Mouse (Mus musculus) testis, adult 2 months (tissue): ENCODE measurements around the gene Zfp146. TPM values are rescaled to one million over a fixed set of nuclear protein-coding genes. Genes with fewer than 3 reads are reported as not detected.
"Not testable (repeated sequence)": the region's sequence is repeated elsewhere in the genome, so short reads cannot be mapped to it uniquely, and the experiment has no call there.

Experiments used
- H3K27ac ChIP-seq: fragments of 200-500 bp; 2 replicates; pipeline ENCODE4 v1.5.1; 2012; ENCODE audit warnings: low read depth, low read length; ENCODE audit not compliant: control insufficient read depth, insufficient read depth
- H3K27me3 ChIP-seq: fragments of 200-500 bp; 2 replicates; pipeline ENCODE4 v1.6.1; 2012; ENCODE audit warnings: mild to moderate bottlenecking, low read length, moderate library complexity; ENCODE audit not compliant: control insufficient read depth, insufficient read depth
- H3K36me3 ChIP-seq: fragments of 200-500 bp; 2 replicates; pipeline ENCODE4 v1.6.1; 2012; ENCODE audit warnings: mild to moderate bottlenecking, low read length; ENCODE audit not compliant: control insufficient read depth, insufficient read depth
- H3K4me1 ChIP-seq: fragments of 200-500 bp; 2 replicates; pipeline ENCODE4 v1.6.1; 2012; ENCODE audit warnings: low read length; ENCODE audit not compliant: control insufficient read depth, insufficient read depth
- H3K4me3 ChIP-seq: fragments of 200-500 bp; 2 replicates; pipeline ENCODE4 v1.5.1; 2012; ENCODE audit warnings: low read depth, mild to moderate bottlenecking, low read length, moderate library complexity, mixed read lengths; ENCODE audit not compliant: control insufficient read depth
- CTCF ChIP-seq: fragments of 200-500 bp; IDR thresholded peaks from 2 replicates; pipeline ENCODE4 v1.5.1; 2012; ENCODE audit warnings: low read depth, mild to moderate bottlenecking, inconsistent platforms, low read length, moderate library complexity; ENCODE audit not compliant: control insufficient read depth, insufficient read depth, insufficient replicate concordance
- POLR2A ChIP-seq: fragments of 200-500 bp; IDR thresholded peaks from 2 replicates; pipeline ENCODE4 v1.6.1; 2012; ENCODE audit warnings: low read depth, mild to moderate bottlenecking, inconsistent platforms, low read length, moderate library complexity; ENCODE audit not compliant: control insufficient read depth
- polyA plus RNA-seq: library from polyadenylated mRNA; depleted of rRNA; stranded (reverse); fragments of >200 nt; gene quantifications from 2 replicates; pipeline ENCODE4 v1.2.3, GENCODE M21; 2012

Gene Zfp146
- polyA plus RNA-seq, 1 experiment: 6.4 TPM

- Histone ChIP-seq H3K27me3 (no peaks in the 10 kb centered on the region), H3K27ac (0 out of 2 replicates have a peak overlapping the region, but pooled peaks have one; percentile 66), H3K4me1 (peaks cover 8% of the 10 kb centered on the region), H3K4me3 (no peak overlapping the region), H3K36me3 (no peaks in the 10 kb centered on the region)
- TF ChIP-seq POLR2A: no peak
- peak; percentile 24; the same call in 1 of the 2 replicates for TF ChIP-seq CTCF
Measured at GRCm38 (mm10) chr7:30205383-30205782, 35.8 kb upstream of the Zfp146 start.

GRCm38 (mm10) chr7:30204380-30204779, 34.8 kb upstream of the Zfp146 start:
- no peaks in the 10 kb centered on the region for H3K27me3 ChIP-seq
- H3K4me3 ChIP-seq: no peak overlapping the region
- H3K27ac ChIP-seq: peak overlapping the region; percentile 30
- H3K36me3 ChIP-seq: no peaks in the 10 kb centered on the region
- peaks cover 18% of the 10 kb centered on the region for H3K4me1 ChIP-seq
- TF ChIP-seq POLR2A: no peak
- no peak for TF ChIP-seq CTCF

GRCm38 (mm10) chr7:30202895-30203690, 33.5 kb upstream of the Zfp146 start:
- H3K4me1 ChIP-seq: peaks cover 23% of the 10 kb centered on the region
- TF ChIP-seq POLR2A (no peak), CTCF (no peak)
- H3K27ac ChIP-seq: peak overlapping the region; percentile 73
- no peaks in the 10 kb centered on the region for H3K27me3 ChIP-seq
- no peaks in the 10 kb centered on the region for H3K36me3 ChIP-seq
- no peak overlapping the region for H3K4me3 ChIP-seq

- H3K4me3 ChIP-seq, H3K27ac ChIP-seq, H3K36me3 ChIP-seq, H3K27me3 ChIP-seq: not testable (repeated sequence)
- peaks cover 29% of the 10 kb centered on the region for H3K4me1 ChIP-seq
Measured at GRCm38 (mm10) chr7:30200661-30201060, 31.1 kb upstream of the Zfp146 start.

- no peaks in the 10 kb centered on the region for H3K27me3 ChIP-seq
Measured at GRCm38 (mm10) chr7:30200200-30200599, 30.6 kb upstream of the Zfp146 start.

GRCm38 (mm10) chr7:30199498-30200139, 30.1 kb upstream of the Zfp146 start:
- Histone ChIP-seq H3K4me1 (peaks cover 32% of the 10 kb centered on the region), H3K36me3 (no peaks in the 10 kb centered on the region), H3K4me3 (no peak overlapping the region; the same call in 1 of the 2 replicates), H3K27ac (peak overlapping the region; percentile 0), H3K27me3 (no peaks in the 10 kb centered on the region)
- TF ChIP-seq CTCF: no peak
- no peak for TF ChIP-seq POLR2A

More at GRCm38 (mm10) chr7:30200200-30200599, 30.6 kb upstream of the Zfp146 start:
- Histone ChIP-seq H3K4me3 (no peak overlapping the region), H3K36me3 (no peaks in the 10 kb centered on the region), H3K4me1 (peaks cover 29% of the 10 kb centered on the region), H3K27ac (peak overlapping the region; percentile 0)
- no peak for TF ChIP-seq CTCF
- no peak for TF ChIP-seq POLR2A

GRCm38 (mm10) chr7:30198481-30198971, 29.0 kb upstream of the Zfp146 start, which contains the start of gene Capns1:
Capns1 (minus strand) TSS chr7:30198811.
- H3K4me3 ChIP-seq: no peak within 1 kb of the TSS; the same call in 1 of the 2 replicates
- peak; percentile 71; the same call in 1 of the 2 replicates for TF ChIP-seq CTCF
- no peak for TF ChIP-seq POLR2A

More at GRCm38 (mm10) chr7:30198481-30198971, 29.0 kb upstream of the Zfp146 start, which contains the start of gene Capns1:
- Histone ChIP-seq H3K27ac (peak within 1 kb of the TSS; percentile 79), H3K4me1 (peaks cover 36% of the 10 kb centered on the region), H3K27me3 (no peaks in the 10 kb centered on the region), H3K36me3 (no peaks in the 10 kb centered on the region)
